Mouse (Mus musculus): ENCODE data around the gene Otub1. TPM values are rescaled to one million over a fixed set of nuclear protein-coding genes. Genes with fewer than 3 reads are reported as not detected.

The Otub1 gene
- polyA plus RNA-seq, 1 experiment from 2014 or later = 233 TPM

- Histone ChIP-seq H3K9ac (replicated peaks) (no peak overlapping the region; the same call in 1 of the 2 replicates), H3K4me2 (replicated peaks) (no peak overlapping the region), H3K27ac (replicated peaks) (peak overlapping the region; percentile 83), H3K4me1 (peaks cover 79% of the 10 kb centered on the region), H3K36me3 (no peaks in the 10 kb centered on the region), H3K4me3 (no peak overlapping the region), H3K9me3 (no peaks in the 10 kb centered on the region), H3K27me3 (no peaks in the 10 kb centered on the region)
- ATAC-seq (replicated peaks) = no peak
- WGBS = 39% methylated on average over 7 of the region's 7 CpGs
Measured at GRCm38 (mm10) chr19:7151300-7151926, 54.7 kb downstream of the Otub1 start.

- WGBS = 57% methylated on average over 7 of the region's 7 CpGs
Measured at GRCm38 (mm10) chr19:7149158-7149685, 56.9 kb downstream of the Otub1 start.

GRCm38 (mm10) chr19:7148541-7149085, 57.5 kb downstream of the Otub1 start:
- peak overlapping the region; percentile 83 for H3K27ac ChIP-seq (replicated peaks)
- no peak overlapping the region for H3K4me3 ChIP-seq
- ATAC-seq (replicated peaks) = peak; percentile 60
- 34% methylated on average over 8 of the region's 8 CpGs for WGBS
- no peak overlapping the region for H3K4me2 ChIP-seq (replicated peaks)
- no peaks in the 10 kb centered on the region for H3K36me3 ChIP-seq
- H3K4me1 ChIP-seq = peaks cover 80% of the 10 kb centered on the region
- no peaks in the 10 kb centered on the region for H3K27me3 ChIP-seq
- H3K9ac ChIP-seq (replicated peaks) = no peak overlapping the region
- H3K9me3 ChIP-seq = no peaks in the 10 kb centered on the region

More at GRCm38 (mm10) chr19:7149158-7149685, 56.9 kb downstream of the Otub1 start:
- peak overlapping the region; percentile 83 for H3K27ac ChIP-seq (replicated peaks)
- no peak; the same call in 1 of the 2 replicates for ATAC-seq (replicated peaks)
- no peak overlapping the region for H3K9ac ChIP-seq (replicated peaks)
- no peaks in the 10 kb centered on the region for H3K9me3 ChIP-seq
- H3K4me3 ChIP-seq = no peak overlapping the region
- no peak overlapping the region for H3K4me2 ChIP-seq (replicated peaks)
- H3K27me3 ChIP-seq = no peaks in the 10 kb centered on the region
- H3K36me3 ChIP-seq = no peaks in the 10 kb centered on the region
- peaks cover 76% of the 10 kb centered on the region for H3K4me1 ChIP-seq

Other genes starting within 250 kb of the Otub1 start
- 263 and 289 TPM in 2 replicates for gene Ppp1r14b, start 231.3 kb downstream of the Otub1 start, polyA plus RNA-seq (2015; fragmentation: Nextera tagmentation; extraction: Ambion mirVana)
- 11.2 and 11.5 TPM in 2 replicates for gene Plcb3, start 229.8 kb downstream of the Otub1 start, polyA plus RNA-seq (2015; fragmentation: Nextera tagmentation; extraction: Ambion mirVana)
- 83.7 and 90.9 TPM in 2 replicates for gene Fkbp2, start 225.8 kb downstream of the Otub1 start, polyA plus RNA-seq (2015; fragmentation: Nextera tagmentation; extraction: Ambion mirVana)
- gene Vegfb, start 218.7 kb downstream of the Otub1 start, polyA plus RNA-seq (2015; fragmentation: Nextera tagmentation; extraction: Ambion mirVana) = 41.0 and 46.7 TPM in 2 replicates
- gene Dnajc4, start 213.7 kb downstream of the Otub1 start, polyA plus RNA-seq (2015; fragmentation: Nextera tagmentation; extraction: Ambion mirVana) = 20.3 and 22.8 TPM in 2 replicates
- gene Nudt22, start 210.2 kb downstream of the Otub1 start, polyA plus RNA-seq (2015; fragmentation: Nextera tagmentation; extraction: Ambion mirVana) = 18.1 and 18.2 TPM in 2 replicates
- gene Trpt1, start 210.2 kb downstream of the Otub1 start, polyA plus RNA-seq (2015; fragmentation: Nextera tagmentation; extraction: Ambion mirVana) = 14.8 and 16.0 TPM in 2 replicates
- gene Fermt3, start 186.8 kb downstream of the Otub1 start, polyA plus RNA-seq (2015; fragmentation: Nextera tagmentation; extraction: Ambion mirVana) = 3.6 and 3.7 TPM in 2 replicates
- 243 and 245 TPM in 2 replicates for gene Stip1, start 166.3 kb downstream of the Otub1 start, polyA plus RNA-seq (2015; fragmentation: Nextera tagmentation; extraction: Ambion mirVana)
- 5.8 and 6.0 TPM in 2 replicates for gene Macrod1, start 149.5 kb downstream of the Otub1 start, polyA plus RNA-seq (2015; fragmentation: Nextera tagmentation; extraction: Ambion mirVana)
- 14.9 and 18.9 TPM in 2 replicates for gene Flrt1, start 100.6 kb downstream of the Otub1 start, polyA plus RNA-seq (2015; fragmentation: Nextera tagmentation; extraction: Ambion mirVana)
- gene Cox8a, start 11.3 kb upstream of the Otub1 start, polyA plus RNA-seq (2015; fragmentation: Nextera tagmentation; extraction: Ambion mirVana) = 656 and 676 TPM in 2 replicates
- 69.2 and 69.5 TPM in 2 replicates for gene Naa40, start 34.9 kb upstream of the Otub1 start, polyA plus RNA-seq (2015; fragmentation: Nextera tagmentation; extraction: Ambion mirVana)
- 60.7 and 67.7 TPM in 2 replicates for gene Rcor2, start 61.0 kb upstream of the Otub1 start, polyA plus RNA-seq (2015; fragmentation: Nextera tagmentation; extraction: Ambion mirVana)
- gene Mark2, start 135.5 kb upstream of the Otub1 start, polyA plus RNA-seq (2015; fragmentation: Nextera tagmentation; extraction: Ambion mirVana) = 52.8 and 57.7 TPM in 2 replicates
- 38.7 and 43.9 TPM in 2 replicates for gene Spindoc, start 176.7 kb upstream of the Otub1 start, polyA plus RNA-seq (2015; fragmentation: Nextera tagmentation; extraction: Ambion mirVana)
- 27.8 and 29.3 TPM in 2 replicates for gene 2700081O15Rik, start 211.3 kb upstream of the Otub1 start, polyA plus RNA-seq (2015; fragmentation: Nextera tagmentation; extraction: Ambion mirVana)